Mouse (Mus musculus) 416B (cell line): ENCODE measurements around the gene Thumpd1.
"Not testable (repeated sequence)": the region's sequence is repeated elsewhere in the genome, so short reads cannot be mapped to it uniquely, and the experiment has no call there.

Experiments
- DNase-seq: peaks from one replicate; pipeline ENCODE4 v3.0.0; 2011; ENCODE audit warnings: low read depth

Thumpd1 gene

GRCm38 (mm10) chr7:119720253-119720946, at the start of gene Thumpd1:
TSS of gene Thumpd1 (minus strand) at chr7:119720798.
- peak; percentile 93 for DNase-seq

GRCm38 (mm10) chr7:119769895-119770294, 49.3 kb upstream of the Thumpd1 start:
- DNase-seq: no peak

- DNase-seq: no peak
These were observed 46.4 kb upstream of the Thumpd1 start for GRCm38 (mm10) chr7:119766996-119767395.

- DNase-seq: no peak
These were observed 43.8 kb upstream of the Thumpd1 start for GRCm38 (mm10) chr7:119764377-119764776.

GRCm38 (mm10) chr7:119762166-119762697, 41.6 kb upstream of the Thumpd1 start:
- DNase-seq: no peak

GRCm38 (mm10) chr7:119760527-119760951, 39.9 kb upstream of the Thumpd1 start, which contains the start of gene Acsm3:
TSS of gene Acsm3 (plus strand) at chr7:119760923.
- DNase-seq: no peak

GRCm38 (mm10) chr7:119753696-119754095, 33.1 kb upstream of the Thumpd1 start:
- DNase-seq: no peak

- DNase-seq: no peak
These were observed 29.3 kb upstream of the Thumpd1 start for GRCm38 (mm10) chr7:119749942-119750341.

- DNase-seq: no peak
These were observed 28.2 kb upstream of the Thumpd1 start for GRCm38 (mm10) chr7:119748761-119749160.

GRCm38 (mm10) chr7:119745869-119746268, 25.3 kb upstream of the Thumpd1 start:
- DNase-seq: no peak

GRCm38 (mm10) chr7:119744321-119744720, 23.7 kb upstream of the Thumpd1 start:
- no peak for DNase-seq

GRCm38 (mm10) chr7:119739798-119740468, 19.3 kb upstream of the Thumpd1 start:
- not testable (repeated sequence) for DNase-seq

GRCm38 (mm10) chr7:119738877-119739276, 18.3 kb upstream of the Thumpd1 start:
- DNase-seq: no peak

GRCm38 (mm10) chr7:119731262-119731661, 10.7 kb upstream of the Thumpd1 start:
- DNase-seq: peak; percentile 50

- peak; percentile 91 for DNase-seq
These were observed 7.0 kb upstream of the Thumpd1 start for GRCm38 (mm10) chr7:119727621-119728020.

GRCm38 (mm10) chr7:119720947-119721310, 331 bp upstream of the Thumpd1 start:
- DNase-seq: no peak

- no peak for DNase-seq
These were observed 6.5 kb downstream of the Thumpd1 start for GRCm38 (mm10) chr7:119714111-119714510.

GRCm38 (mm10) chr7:119694926-119695325, 25.7 kb downstream of the Thumpd1 start:
- no peak for DNase-seq

- DNase-seq: no peak
These were observed 28.3 kb downstream of the Thumpd1 start for GRCm38 (mm10) chr7:119692302-119692701.

GRCm38 (mm10) chr7:119689726-119690125, 30.9 kb downstream of the Thumpd1 start, which contains the start of gene Acsm4:
TSS of gene Acsm4 (plus strand) at chr7:119690026.
- no peak for DNase-seq

GRCm38 (mm10) chr7:119682699-119683098, 37.9 kb downstream of the Thumpd1 start:
- DNase-seq: no peak

- DNase-seq: no peak
These were observed 40.5 kb downstream of the Thumpd1 start for GRCm38 (mm10) chr7:119680107-119680506.

- peak; percentile 56 for DNase-seq
These were observed 47.1 kb downstream of the Thumpd1 start for GRCm38 (mm10) chr7:119673465-119673864.
